Mouse (Mus musculus): ENCODE data around the gene Ppm1h. TPM values are rescaled to one million over a fixed set of nuclear protein-coding genes. Genes with fewer than 3 reads are reported as not detected.

Gene Ppm1h
- polyA plus RNA-seq, 1 experiment from 2014 or later: 33.4 TPM

GRCm38 (mm10) chr10:122881456-122881855, 202.9 kb downstream of the Ppm1h start:
- H3K27ac ChIP-seq (replicated peaks): peak overlapping the region; percentile 99
- no peaks in the 10 kb centered on the region for H3K27me3 ChIP-seq
- 31% methylated on average over 10 of the region's 10 CpGs for WGBS
- no peak overlapping the region for H3K4me3 ChIP-seq
- H3K9me3 ChIP-seq: no peaks in the 10 kb centered on the region
- H3K4me1 ChIP-seq (replicated peaks): peaks cover 63% of the 10 kb centered on the region
- no peak overlapping the region for H3K9ac ChIP-seq
- ATAC-seq (ENCODE audit: low read depth): no peak
- H3K4me2 ChIP-seq: 0 out of 2 replicates have a peak overlapping the region, but pooled peaks have one; percentile 7
- H3K36me3 ChIP-seq: no peaks in the 10 kb centered on the region

GRCm38 (mm10) chr10:122882614-122883013, 204.1 kb downstream of the Ppm1h start:
- no peak overlapping the region for H3K4me3 ChIP-seq
- H3K9ac ChIP-seq: no peak overlapping the region
- H3K27ac ChIP-seq (replicated peaks): peak overlapping the region; percentile 99
- peaks cover 75% of the 10 kb centered on the region for H3K4me1 ChIP-seq (replicated peaks)
- H3K4me2 ChIP-seq: no peak overlapping the region
- 73% methylated on average over 4 of the region's 4 CpGs for WGBS
- no peak for ATAC-seq (ENCODE audit: low read depth)
- H3K27me3 ChIP-seq: no peaks in the 10 kb centered on the region
- no peaks in the 10 kb centered on the region for H3K36me3 ChIP-seq
- no peaks in the 10 kb centered on the region for H3K9me3 ChIP-seq

GRCm38 (mm10) chr10:122883823-122884743, 205.5 kb downstream of the Ppm1h start:
- peak; percentile 74 for ATAC-seq (ENCODE audit: low read depth)
- Histone ChIP-seq H3K4me3 (no peak overlapping the region), H3K4me1 (replicated peaks) (peaks cover 90% of the 10 kb centered on the region), H3K27ac (replicated peaks) (peak overlapping the region; percentile 99), H3K36me3 (no peaks in the 10 kb centered on the region), H3K9ac (peak overlapping the region; percentile 68), H3K4me2 (peak overlapping the region; percentile 36), H3K27me3 (no peaks in the 10 kb centered on the region), H3K9me3 (no peaks in the 10 kb centered on the region)
- 2% methylated on average over 15 of the region's 15 CpGs for WGBS

GRCm38 (mm10) chr10:122885301-122885700, 206.7 kb downstream of the Ppm1h start:
- peak overlapping the region; percentile 36 for H3K4me2 ChIP-seq

GRCm38 (mm10) chr10:122886055-122886915, 207.7 kb downstream of the Ppm1h start:
- peaks cover 98% of the 10 kb centered on the region for H3K4me1 ChIP-seq (replicated peaks)
- H3K9ac ChIP-seq: peak overlapping the region; percentile 72
- peak overlapping the region; percentile 99 for H3K27ac ChIP-seq (replicated peaks)
- no peaks in the 10 kb centered on the region for H3K9me3 ChIP-seq
- H3K4me2 ChIP-seq: peak overlapping the region; percentile 53
- peak; percentile 12 for ATAC-seq (ENCODE audit: low read depth)
- H3K27me3 ChIP-seq: no peaks in the 10 kb centered on the region
- H3K36me3 ChIP-seq: no peaks in the 10 kb centered on the region
- H3K4me3 ChIP-seq: peak overlapping the region; percentile 26
- 3% methylated on average over 26 of the region's 26 CpGs for WGBS

More at GRCm38 (mm10) chr10:122885301-122885700, 206.7 kb downstream of the Ppm1h start:
- H3K27ac ChIP-seq (replicated peaks): peak overlapping the region; percentile 99
- WGBS: 63% methylated on average over 5 of the region's 5 CpGs
- peaks cover 98% of the 10 kb centered on the region for H3K4me1 ChIP-seq (replicated peaks)
- H3K9me3 ChIP-seq: no peaks in the 10 kb centered on the region
- H3K27me3 ChIP-seq: no peaks in the 10 kb centered on the region
- H3K9ac ChIP-seq: peak overlapping the region; percentile 68
- H3K36me3 ChIP-seq: no peaks in the 10 kb centered on the region
- ATAC-seq (ENCODE audit: low read depth): no peak
- H3K4me3 ChIP-seq: no peak overlapping the region

GRCm38 (mm10) chr10:122886916-122887527, 208.5 kb downstream of the Ppm1h start:
- Histone ChIP-seq H3K27ac (replicated peaks) (peak overlapping the region; percentile 99), H3K4me1 (replicated peaks) (peaks cover 97% of the 10 kb centered on the region), H3K4me3 (peak overlapping the region; percentile 26; the same call in 1 of the 2 replicates), H3K9ac (peak overlapping the region; percentile 72), H3K27me3 (no peaks in the 10 kb centered on the region), H3K4me2 (peak overlapping the region; percentile 53), H3K36me3 (no peaks in the 10 kb centered on the region), H3K9me3 (no peaks in the 10 kb centered on the region)
- 18% methylated on average over 14 of the region's 14 CpGs for WGBS
- ATAC-seq (ENCODE audit: low read depth): no peak

- Histone ChIP-seq H3K4me2 (peak overlapping the region; percentile 53), H3K27me3 (no peaks in the 10 kb centered on the region), H3K9ac (peak overlapping the region; percentile 72), H3K4me3 (peak overlapping the region; percentile 2; the same call in 1 of the 2 replicates), H3K27ac (replicated peaks) (peak overlapping the region; percentile 99), H3K9me3 (no peaks in the 10 kb centered on the region), H3K4me1 (replicated peaks) (peaks cover 91% of the 10 kb centered on the region), H3K36me3 (no peaks in the 10 kb centered on the region)
- 6% methylated on average over 10 of the region's 10 CpGs for WGBS
- ATAC-seq (ENCODE audit: low read depth): peak; percentile 62
These were observed 209.1 kb downstream of the Ppm1h start for GRCm38 (mm10) chr10:122887528-122888183.

- Histone ChIP-seq H3K4me2 (no peak overlapping the region), H3K27me3 (no peaks in the 10 kb centered on the region), H3K9me3 (no peaks in the 10 kb centered on the region), H3K4me3 (no peak overlapping the region), H3K9ac (no peak overlapping the region), H3K4me1 (replicated peaks) (peaks cover 75% of the 10 kb centered on the region), H3K36me3 (no peaks in the 10 kb centered on the region), H3K27ac (replicated peaks) (peak overlapping the region; percentile 99)
- WGBS: 83% methylated on average over 14 of the region's 14 CpGs
- no peak for ATAC-seq (ENCODE audit: low read depth)
These were observed 212.3 kb downstream of the Ppm1h start for GRCm38 (mm10) chr10:122890682-122891350.

- H3K9me3 ChIP-seq: no peaks in the 10 kb centered on the region
- H3K4me1 ChIP-seq (replicated peaks): peaks cover 68% of the 10 kb centered on the region
- no peak for ATAC-seq (ENCODE audit: low read depth)
- 69% methylated on average over 6 of the region's 6 CpGs for WGBS
- H3K27ac ChIP-seq (replicated peaks): peak overlapping the region; percentile 59
- no peaks in the 10 kb centered on the region for H3K36me3 ChIP-seq
- H3K27me3 ChIP-seq: no peaks in the 10 kb centered on the region
- H3K9ac ChIP-seq: no peak overlapping the region
- no peak overlapping the region for H3K4me3 ChIP-seq
- H3K4me2 ChIP-seq: no peak overlapping the region
These were observed 212.9 kb downstream of the Ppm1h start for GRCm38 (mm10) chr10:122891461-122891860.

GRCm38 (mm10) chr10:122894555-122895069, 216.1 kb downstream of the Ppm1h start:
- peak; percentile 46; the same call in 1 of the 2 replicates for ATAC-seq (ENCODE audit: low read depth)
- WGBS: 61% methylated on average over 12 of the region's 12 CpGs

More at GRCm38 (mm10) chr10:122894555-122895069, 216.1 kb downstream of the Ppm1h start:
- Histone ChIP-seq H3K9ac (no peak overlapping the region), H3K4me3 (no peak overlapping the region), H3K27me3 (no peaks in the 10 kb centered on the region), H3K27ac (replicated peaks) (peak overlapping the region; percentile 74), H3K36me3 (no peaks in the 10 kb centered on the region), H3K4me2 (no peak overlapping the region), H3K9me3 (no peaks in the 10 kb centered on the region), H3K4me1 (replicated peaks) (peaks cover 37% of the 10 kb centered on the region)

Measured in neural tube, embryonic 13.5 days (tissue).